Mouse (Mus musculus) cerebellum, adult 18-20 months (tissue): ENCODE data around the gene Ankrd23.

ENCODE experiments used
- DNase-seq, 2 experiments: peaks; one replicate each; pipeline ENCODE4 v3.0.0; 2021

The Ankrd23 gene

DNA sequence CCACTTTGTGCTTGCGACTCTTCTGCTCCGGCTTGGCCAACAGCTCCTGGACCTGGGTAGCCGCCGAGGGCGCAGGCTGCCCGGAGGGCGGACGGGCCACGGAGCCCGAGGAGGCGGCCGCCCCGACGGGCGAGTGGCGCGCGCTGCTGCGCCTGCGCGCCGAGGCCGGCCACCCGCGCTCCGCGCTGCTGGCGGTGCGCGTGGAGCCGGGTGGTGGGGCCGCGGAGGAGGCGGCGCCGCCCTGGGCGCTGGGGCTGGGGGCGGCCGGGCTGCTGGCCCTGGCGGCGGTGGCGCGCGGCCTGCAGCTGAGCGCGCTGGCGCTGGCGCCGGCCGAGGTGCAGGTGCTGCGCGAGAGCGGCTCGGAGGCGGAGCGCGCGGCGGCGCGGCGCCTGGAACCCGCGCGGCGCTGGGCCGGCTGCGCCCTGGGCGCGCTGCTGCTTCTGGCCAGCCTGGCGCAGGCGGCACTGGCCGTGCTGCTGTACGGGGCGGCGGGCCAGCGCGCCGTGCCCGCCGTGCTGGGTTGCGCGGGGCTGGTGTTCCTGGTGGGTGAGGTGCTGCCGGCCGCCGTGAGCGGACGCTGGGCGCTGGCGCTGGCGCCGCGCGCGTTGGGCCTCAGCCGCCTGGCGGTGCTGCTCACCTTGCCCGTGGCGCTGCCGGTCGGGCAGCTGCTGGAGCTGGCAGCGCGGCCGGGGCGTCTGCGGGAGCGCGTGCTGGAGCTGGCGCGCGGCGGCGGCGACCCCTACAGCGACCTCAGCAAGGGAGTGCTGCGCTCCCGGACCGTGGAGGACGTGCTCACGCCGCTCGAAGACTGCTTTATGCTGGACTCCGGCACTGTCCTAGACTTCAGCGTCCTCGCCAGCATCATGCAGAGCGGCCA is 24.4 kb downstream of the Ankrd23 start:
- DNase-seq, result peak; percentile 67 to 77

DNA sequence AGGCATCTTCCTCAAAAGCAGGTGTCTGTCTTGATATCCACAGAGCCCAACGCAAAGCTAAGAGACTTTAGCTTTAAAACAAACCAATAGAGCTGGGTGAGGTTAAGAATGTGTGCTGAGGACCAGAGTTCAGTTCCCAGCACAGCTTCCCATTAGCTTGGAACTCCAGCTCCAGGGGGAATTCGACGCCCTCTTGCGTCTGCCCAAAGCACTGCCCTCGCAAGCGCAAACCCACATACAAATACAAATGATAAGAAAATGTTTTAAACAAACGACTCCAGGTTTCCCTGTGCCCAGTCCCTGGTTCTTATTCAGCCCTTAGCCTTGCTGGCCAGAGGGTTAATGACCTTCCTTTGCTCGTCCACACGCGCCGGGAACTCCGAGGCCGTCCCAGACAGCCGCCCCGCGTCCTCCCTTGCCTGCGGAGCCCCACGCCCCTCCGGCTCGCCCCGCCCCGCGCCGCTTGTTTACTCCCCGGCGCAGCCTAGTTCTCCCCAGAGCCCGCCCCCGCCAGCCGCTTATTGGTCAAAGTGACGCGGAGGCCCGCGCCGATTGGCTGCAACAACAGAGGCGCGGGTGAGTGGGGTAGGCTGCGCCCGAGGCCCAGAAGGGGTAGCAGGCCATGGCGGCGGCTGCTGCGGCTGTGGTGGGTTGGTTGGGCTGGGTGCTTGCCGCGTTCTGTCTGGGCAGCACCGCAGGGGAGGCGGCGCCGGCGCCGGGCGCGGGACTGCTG is 25.2 kb downstream of the Ankrd23 start, which contains the start of gene Cnnm3:
Cnnm3 (plus strand) TSS at position 579 of the 733 bp plus-strand sequence.
- peak; percentile 99 to 100 for DNase-seq

DNA sequence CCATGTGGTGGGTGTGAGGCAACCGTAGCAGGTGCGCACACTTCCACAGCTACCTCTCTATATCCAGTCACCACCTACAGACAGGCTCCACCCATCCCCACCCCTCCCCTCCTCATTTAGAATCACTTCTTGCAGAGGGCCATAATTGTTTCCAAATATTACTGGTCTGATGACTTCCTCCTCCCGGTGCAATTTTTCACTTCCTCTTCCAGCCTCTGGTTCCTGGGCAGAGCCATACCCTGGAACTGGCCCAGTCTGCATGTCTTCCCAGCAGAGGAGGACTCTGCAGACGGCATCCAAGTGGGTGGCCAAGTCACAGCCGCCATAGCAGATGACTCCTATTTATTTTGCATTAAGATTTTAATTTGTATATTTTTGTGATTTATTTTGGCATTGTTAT is 28.4 kb downstream of the Ankrd23 start:
- DNase-seq, result no peak

DNA sequence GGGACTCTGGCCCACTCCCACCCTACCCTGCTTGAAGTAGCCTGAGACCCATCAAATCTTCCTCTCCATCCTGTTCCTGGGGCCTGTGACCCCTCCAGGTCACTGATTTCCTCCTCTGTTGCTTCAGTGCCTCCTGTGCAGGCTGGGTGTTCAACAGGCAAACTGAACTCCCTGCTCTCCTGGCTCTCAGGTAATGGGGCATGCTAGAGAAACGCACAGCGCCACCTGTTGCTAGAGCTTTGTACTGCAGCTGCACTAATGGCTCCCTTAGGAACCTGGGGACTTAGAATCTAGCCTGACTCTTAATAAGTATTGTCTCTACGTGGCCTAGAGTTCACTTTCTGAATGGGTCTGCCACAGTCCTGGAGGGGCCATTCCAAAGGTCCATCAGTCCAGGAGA is 35.4 kb downstream of the Ankrd23 start:
- peak; percentile 86 to 88 for DNase-seq

DNA sequence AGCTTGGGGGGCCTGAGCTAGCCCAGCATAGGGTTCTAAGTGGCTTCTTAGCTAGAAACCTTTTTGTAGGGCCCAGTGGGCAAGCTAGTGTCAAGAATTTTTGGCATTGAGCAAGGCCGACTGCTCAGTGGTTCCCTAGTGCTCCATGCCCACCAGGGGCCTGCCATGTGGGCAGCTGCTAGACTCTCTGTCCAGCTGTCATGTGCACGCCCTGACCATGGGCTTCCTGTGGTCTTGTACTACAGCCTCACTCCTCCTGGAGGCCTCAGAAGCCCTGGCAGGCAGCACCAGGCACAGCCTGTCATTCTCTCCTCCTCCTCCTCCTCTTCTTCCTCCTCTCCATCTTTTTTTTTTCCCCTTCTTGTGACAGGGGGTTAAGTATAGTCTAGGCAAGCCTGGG is 39.4 kb downstream of the Ankrd23 start:
- no peak for DNase-seq

DNA sequence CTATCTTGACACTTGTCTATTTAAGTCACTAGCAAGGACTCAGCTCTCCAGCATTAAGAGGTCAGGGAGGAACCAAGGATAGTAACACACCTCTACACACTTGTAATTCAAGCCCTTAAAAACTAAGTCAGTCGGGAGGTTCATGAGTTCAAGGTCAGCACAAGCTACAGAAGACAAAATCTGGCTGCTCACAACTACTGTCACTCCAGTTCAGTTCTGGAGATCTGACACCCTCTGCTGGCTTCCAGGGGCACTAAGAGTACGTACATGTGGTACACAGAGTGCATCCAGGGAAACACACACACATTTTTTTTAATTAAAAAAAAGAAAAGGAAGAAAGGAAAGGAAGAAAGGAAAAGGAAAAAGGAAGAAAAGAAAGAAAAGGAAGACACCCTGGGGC is 40.0 kb downstream of the Ankrd23 start:
- peak; percentile 55 to 72 for DNase-seq

DNA sequence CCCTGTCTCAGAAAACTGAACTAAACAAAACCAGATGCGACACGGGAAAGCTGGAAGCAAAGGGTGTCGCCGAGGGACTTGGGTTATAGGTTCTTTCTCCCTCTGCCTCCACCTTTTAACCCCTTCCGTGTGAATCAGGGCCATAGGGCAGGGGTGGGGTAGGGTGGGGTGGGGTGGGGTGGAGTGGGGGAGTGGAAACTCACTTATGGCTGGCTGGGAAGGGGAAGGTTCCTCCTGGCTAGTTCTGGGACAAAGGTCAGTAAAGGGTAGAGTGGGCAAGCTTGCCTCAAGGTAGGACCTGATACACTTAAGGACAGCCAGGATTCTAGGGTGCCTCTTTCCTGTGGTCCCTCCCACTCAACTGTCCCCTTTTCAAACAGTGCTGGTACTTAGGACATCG is 43.4 kb downstream of the Ankrd23 start:
- DNase-seq, result no peak

DNA sequence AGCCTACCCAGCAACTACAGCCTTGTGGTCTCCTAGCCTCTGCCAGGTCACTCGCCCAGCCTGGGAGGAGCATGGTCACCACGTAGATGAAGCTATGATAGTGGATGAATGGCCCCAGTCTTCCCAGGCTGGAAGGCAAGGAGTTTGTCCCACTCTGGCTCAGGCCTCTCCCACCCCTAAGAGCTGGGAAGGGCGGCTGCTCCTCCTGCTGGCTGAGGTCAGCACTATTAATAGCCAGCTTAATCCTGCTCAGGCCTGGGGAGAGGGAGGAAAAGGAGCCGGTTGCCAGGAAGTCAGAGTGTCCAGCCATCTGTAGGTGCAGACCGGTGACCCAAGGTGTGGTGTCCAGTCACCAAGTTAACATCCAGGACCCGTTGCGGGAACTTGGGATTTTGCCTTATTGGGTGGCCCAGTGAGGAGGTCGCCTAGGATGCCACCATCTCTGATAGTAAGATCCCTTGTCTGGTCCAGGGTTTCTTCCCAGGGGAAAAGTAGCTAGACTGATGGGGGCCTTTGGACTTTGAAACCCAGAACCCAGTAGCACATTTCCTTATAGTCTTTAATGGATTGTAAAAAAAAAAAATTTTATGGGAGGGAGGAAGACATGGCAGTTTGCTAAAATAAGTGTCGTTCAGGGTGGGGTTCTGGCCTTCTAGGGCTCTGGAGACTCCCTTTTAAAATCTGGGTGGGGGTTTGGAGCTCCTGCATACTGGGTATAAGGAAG is 44.1 kb downstream of the Ankrd23 start:
- DNase-seq, result peak; percentile 83 to 94

DNA sequence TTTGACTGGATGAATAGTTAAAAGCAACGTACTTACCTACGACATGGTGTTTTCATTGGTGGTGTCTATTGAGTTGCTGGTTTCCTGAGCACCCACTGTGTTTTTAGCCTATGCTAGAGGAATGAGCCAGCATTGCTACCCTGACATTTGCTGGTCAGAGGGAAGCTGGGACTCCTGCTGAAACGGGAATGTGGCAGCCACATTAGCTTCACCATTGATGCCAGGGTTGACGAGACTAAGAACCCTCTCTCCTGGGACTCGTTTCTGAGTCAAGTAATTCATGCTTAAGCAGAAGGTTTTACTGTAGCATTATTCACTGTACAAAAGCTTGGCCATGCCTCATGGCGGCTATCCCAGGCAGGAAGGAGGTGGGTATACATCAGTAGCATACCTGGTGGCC is 47.0 kb downstream of the Ankrd23 start:
- DNase-seq, result peak in 1 of 2 experiments; percentile 45

DNA sequence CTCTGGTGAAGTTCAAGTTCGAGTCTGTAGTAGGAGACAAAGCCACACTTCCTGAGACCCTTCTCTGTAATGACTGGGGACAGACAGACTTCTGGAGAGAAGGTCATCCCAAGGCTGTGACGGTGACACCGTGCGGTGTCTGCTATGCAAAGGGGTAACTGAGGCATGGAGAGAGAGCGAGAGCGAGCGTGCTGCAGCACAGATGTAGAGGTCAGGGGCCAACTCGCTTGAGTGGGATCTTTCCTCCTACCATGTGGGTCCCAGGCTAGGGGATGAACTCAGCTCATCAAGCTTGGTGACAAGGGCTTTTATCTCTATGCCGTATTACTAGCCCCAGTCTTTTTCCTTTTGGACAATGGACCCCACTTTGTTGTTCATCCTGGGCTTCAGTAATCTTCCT is 49.6 kb downstream of the Ankrd23 start:
- DNase-seq, result no peak

DNA sequence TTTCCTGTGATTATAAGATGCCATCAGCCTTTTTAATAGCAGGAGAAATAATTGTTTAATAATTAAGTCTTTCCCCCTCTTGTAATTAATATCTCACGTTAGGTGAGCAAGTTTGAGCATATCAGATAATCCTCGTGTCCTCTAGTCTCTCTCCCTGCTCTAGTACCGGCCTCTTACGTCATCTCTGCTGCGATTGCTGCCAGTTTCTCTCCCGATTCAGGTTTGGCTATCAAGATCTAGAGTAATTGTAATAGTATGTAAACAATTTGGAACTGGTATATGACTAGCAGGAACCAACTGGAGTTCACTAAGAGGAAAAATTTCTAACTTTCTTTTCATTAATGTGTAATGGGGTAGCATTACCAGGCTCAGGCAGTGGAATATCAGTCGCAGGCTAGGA is 51.6 kb downstream of the Ankrd23 start:
- DNase-seq, result peak; percentile 36 to 60

DNA sequence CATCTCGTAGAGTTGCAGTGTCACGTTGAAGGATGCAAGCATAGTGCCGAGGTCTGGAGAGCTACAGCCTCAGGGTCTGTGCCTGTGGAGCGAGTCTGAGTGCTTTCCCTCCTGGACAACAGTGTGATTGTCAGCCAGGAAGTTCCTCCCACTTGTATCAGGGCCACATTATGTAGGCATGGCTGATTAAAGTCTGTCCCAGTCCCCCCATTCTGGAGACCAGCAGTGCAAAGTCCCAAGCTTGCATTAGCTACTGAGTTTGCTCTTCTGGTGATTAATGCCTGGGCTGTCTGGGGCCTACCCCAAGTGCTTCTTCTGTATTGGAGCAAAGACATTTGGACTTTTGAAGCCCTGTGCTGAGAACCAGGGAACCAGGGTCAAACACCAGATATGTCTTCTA is 52.9 kb downstream of the Ankrd23 start:
- DNase-seq, result peak in 1 of 2 experiments; percentile 9
